Mouse (Mus musculus) liver, embryonic 14.5 days (tissue): ENCODE results near the gene Rhbg.

Experiments
- CTCF ChIP-seq: IDR thresholded peaks from 2 replicates; pipeline ENCODE4 v1.5.1; 2016; ENCODE audit warnings: antibody characterized with exemption, low read depth, control low read depth
- EP300 ChIP-seq: IDR thresholded peaks from 2 replicates; pipeline ENCODE4 v1.6.1; 2016; ENCODE audit warnings: antibody characterized with exemption, low read depth

DNA sequence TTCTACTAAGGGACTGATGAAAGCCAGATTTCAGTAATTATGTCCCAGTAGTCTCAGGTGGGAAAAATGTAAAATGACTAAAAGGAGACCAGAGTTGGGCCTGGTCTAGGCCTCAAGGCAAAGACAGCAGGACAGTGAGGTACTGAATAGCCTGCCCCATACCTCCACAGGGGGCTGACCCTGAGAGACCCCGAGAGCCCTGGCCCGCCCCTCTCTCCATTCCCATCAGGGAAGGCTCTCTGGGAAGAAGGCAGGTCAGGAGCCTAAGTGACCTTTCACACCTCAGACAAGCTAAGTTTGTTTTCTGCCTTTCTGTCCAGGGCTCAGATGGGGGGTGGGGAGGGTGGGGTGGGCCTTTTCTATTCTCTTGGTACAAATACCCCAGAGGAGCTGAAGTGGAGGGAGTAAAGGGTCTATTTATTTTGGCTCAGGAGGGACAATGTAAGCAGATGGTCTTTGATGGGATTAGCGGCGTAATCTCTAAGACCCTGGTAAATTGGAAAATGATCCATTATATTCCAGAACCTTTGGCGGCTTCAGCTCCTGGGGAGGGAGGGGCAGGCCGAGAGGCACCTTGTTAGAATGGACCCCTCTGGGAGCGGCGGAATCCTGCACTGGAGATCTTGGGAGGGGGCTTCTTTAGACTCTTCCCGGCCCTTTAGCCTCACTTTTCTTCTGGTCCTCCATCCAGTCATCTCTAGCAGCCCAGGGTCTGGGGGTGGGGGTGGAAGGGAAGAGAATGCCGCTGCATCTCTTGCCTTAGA lies 56.6 kb downstream of the Rhbg start:
- no peak for TF ChIP-seq CTCF
- no peak for TF ChIP-seq EP300
